Mouse (Mus musculus): ENCODE data around the gene Rusc2. TPM values are rescaled to one million over a fixed set of nuclear protein-coding genes. Genes with fewer than 3 reads are reported as not detected.

Gene Rusc2
- total RNA-seq, 2 experiments from 2014 or later: 58.6 to 63.4 TPM

DNA sequence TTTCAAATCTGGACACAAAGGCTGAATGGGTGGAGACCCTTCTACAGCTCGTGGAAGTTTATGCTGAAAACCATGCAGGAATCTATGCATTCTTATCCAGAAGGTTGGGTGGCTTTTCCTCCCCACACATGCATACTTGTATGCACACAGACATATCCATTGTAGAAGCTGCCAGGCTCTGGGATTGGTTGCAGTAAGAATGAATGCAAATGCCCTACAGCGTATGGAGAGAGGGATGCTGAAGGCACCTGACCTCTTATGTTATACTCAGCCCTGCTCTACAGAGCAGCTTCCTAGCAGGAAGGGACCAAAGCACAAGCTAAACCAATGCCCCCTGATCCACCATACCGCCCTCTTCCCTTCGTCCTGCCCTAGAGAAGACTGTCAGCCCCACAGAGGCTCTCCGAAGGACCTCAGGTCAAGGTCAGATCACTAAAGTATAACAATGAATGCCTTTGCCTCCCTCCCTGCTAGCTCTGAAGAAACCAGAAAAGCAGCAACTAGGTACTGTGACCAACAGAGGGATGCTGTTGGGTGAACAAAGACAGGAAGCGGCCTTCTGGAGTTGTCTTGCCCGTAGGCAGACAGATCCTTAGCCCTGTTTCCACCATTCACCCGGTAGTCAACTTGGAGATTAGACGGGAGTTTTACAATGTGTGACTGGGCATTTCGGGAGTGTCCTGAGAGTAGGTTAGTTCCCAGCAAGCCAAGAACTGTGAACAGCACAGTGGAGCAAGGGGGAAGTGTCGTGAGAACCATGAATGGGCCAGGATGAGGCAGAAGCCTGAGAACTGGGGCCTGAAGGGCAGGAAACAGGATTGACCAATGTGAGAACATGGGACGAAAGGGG lies 25.5 kb downstream of the Rusc2 start:
- no peak for DNase-seq (ENCODE audit: low spot score in 2 of 2)

- no peak for DNase-seq (ENCODE audit: low spot score in 2 of 2)
Observed at GRCm38 (mm10) chr4:43414761-43415160, 33.0 kb downstream of the Rusc2 start.

DNA sequence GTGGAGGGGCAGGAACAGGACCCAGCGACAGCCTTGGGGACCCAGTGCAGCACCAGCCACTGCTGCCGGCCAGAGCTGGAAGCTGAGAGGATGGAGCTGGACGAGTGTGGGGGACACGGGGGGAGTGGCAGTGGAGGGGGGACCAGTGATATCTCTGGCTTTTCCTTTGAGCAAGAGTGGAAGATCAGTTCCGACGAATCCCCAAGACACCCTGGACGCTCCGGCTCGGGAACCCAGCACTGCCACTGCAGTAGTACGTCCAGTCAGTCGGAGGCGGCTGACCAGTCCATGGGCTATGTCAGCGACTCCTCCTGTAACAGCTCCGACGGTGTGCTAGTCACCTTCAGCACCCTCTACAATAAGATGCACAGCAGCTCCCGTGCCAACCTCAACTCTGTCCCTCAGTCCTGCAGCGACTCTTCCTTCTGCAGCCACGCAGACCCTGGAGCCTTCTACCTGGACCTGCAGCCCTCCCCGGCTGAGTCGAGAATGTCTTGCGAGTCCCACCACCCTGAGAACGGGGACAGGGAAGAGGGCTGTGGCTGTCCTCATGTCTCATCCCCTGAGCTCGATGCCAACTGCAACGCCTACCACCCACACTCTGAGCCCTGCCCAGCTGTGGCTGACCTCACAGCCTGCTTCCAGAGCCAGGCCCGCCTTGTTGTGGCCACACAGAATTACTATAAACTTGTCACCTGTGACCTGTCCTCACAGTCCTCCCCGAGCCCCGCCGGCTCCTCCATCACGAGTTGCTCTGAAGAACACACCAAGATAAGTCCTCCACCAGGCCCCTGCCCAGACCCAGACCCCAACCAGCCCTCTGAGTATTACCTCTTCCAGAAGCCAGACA lies 33.7 kb downstream of the Rusc2 start:
- DNase-seq (ENCODE audit: low spot score in 2 of 2): no peak

- DNase-seq (ENCODE audit: low spot score in 2 of 2): no peak
Observed at GRCm38 (mm10) chr4:43416071-43416490, 34.3 kb downstream of the Rusc2 start.

- no peak for DNase-seq (ENCODE audit: low spot score in 2 of 2)
Observed at GRCm38 (mm10) chr4:43417269-43418062, 35.7 kb downstream of the Rusc2 start.

GRCm38 (mm10) chr4:43418450-43418849 lies 36.7 kb downstream of the Rusc2 start:
- no peak for DNase-seq (ENCODE audit: low spot score in 2 of 2)

GRCm38 (mm10) chr4:43418973-43419656 lies 37.3 kb downstream of the Rusc2 start:
- DNase-seq (ENCODE audit: low spot score in 2 of 2): no peak

GRCm38 (mm10) chr4:43419801-43420281 lies 38.1 kb downstream of the Rusc2 start:
- no peak for DNase-seq (ENCODE audit: low spot score in 2 of 2)

DNA sequence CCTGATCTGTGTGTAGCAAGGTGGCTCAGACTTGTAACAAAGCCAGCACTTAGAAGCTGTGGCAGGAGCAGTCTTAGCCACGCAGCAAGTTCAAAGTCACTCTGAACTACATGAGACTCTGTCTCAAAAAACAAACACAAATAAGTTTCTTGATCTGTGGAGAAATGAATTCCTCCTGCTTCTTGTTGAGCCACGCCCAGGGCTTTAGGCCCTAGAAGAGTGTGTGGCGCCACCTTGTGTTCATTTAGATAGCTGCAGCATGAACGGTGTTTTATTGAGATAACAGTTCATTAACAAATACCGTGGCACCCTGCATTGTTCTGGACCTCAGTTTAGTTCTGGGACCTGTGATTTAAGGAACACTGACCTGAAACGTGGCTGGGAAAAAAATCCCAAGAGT lies 38.5 kb downstream of the Rusc2 start:
- DNase-seq (ENCODE audit: low spot score in 2 of 2): peak in 1 of 2 experiments; percentile 70

DNA sequence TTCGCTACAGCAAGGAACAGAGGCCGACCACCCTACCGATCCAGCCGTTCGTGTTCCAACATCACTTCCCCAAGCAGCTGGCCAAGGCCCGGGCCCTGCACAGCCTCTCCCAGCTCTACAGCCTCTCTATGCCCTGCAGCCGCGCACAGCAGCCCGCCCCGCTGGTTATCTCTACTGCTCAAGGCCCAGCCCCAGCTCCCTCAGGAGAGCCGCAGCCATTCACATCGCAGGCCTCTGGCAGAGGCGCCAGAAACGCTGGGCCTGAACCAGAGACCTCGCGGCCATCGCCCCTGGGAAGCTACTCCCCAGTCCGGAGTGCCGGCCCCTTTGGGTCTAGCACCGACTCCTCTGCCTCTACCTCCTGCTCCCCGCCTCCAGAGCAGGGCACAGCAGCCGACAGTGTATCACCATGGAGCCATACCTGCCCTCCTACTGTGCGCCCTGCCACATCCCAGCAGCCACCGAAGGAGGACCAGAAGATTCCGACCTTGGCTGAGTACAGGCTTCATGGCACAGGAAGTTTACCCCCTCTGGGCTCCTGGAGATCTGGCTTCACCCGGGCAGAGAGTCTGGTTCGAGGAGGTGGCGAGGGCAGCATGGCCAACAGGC lies 40.0 kb downstream of the Rusc2 start:
- DNase-seq (ENCODE audit: low spot score in 2 of 2): no peak

GRCm38 (mm10) chr4:43423267-43423934 lies 41.6 kb downstream of the Rusc2 start:
- peak in 1 of 2 experiments; percentile 7 for DNase-seq (ENCODE audit: low spot score in 2 of 2)

DNA sequence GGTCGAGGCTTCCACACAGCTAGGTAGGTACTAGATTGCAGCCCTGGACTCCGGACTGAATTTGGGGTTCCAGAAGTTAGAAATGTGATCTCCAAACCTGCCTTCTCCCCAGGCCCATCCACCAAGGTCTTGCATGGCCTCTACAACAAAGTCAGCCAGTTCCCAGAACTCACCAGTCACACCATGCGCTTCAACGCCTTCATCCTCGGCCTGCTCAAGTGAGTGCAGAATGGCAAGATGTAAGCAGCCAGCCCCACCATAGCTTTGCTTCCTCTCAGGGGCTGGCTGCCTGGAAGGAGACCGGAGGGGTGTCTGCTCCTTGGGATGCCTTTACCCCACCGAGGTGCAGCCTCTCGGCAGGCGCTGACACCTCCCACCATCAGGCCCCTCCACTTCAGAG lies 42.3 kb downstream of the Rusc2 start:
- no peak for DNase-seq (ENCODE audit: low spot score in 2 of 2)

GRCm38 (mm10) chr4:43425197-43425596 lies 43.4 kb downstream of the Rusc2 start:
- DNase-seq (ENCODE audit: low spot score in 2 of 2): no peak

GRCm38 (mm10) chr4:43425648-43426380 lies 44.0 kb downstream of the Rusc2 start:
- DNase-seq (ENCODE audit: low spot score in 2 of 2): peak in 1 of 2 experiments; percentile 23

DNA sequence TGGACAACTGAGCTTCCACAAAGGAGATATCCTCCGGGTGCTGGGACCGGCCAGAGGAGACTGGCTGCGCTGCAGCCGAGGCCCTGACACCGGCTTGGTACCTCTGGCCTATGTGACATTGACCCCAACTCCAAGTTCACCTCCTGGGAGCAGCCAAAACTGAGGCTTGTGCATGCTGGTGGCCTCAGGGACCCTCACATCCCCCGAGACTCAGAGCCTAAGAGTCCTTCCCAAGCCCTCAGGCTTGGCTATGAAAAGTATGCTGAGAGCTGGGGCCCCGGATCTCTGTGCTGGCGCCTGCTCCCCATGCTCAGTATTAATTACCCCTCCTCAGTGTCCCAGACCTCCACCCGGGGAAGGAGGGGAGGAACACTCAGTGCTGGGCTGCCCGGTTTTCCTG lies 44.7 kb downstream of the Rusc2 start:
- DNase-seq (ENCODE audit: low spot score in 2 of 2): no peak

- DNase-seq (ENCODE audit: low spot score in 2 of 2): no peak
Observed at GRCm38 (mm10) chr4:43427501-43428179, 45.9 kb downstream of the Rusc2 start.

DNA sequence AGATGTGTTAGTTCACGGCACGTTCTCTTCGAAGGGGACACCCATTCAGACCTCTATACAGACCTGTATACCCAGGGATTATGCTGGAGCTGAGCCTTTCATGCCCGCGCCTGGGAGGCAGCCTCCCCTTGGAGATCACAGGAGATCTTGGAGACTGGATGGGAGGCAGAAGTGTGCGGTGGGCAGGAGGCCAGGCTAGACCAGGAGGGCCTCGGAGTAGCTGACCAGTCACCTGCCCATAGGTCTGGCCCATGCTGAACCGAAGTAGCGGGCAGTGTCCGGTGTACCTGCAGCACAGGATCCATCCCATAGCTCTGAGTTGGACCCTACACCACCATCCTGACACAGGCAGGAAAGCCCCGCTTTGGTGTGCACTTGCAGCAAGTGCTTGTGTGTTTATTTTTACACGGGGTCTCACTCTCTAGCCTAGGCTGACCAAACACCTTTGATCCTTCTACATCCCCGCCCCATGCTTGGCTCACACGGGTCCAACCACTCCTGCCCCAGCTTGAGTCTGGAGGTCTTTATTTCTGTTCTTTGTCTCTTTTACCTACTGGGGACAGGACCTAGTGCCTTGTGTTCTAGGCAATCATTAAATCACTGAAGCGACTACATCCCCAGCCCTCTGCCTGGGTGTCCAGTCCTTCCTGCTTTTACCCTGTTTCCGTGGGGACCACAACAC lies 46.5 kb downstream of the Rusc2 start:
- DNase-seq (ENCODE audit: low spot score in 2 of 2): no peak

DNA sequence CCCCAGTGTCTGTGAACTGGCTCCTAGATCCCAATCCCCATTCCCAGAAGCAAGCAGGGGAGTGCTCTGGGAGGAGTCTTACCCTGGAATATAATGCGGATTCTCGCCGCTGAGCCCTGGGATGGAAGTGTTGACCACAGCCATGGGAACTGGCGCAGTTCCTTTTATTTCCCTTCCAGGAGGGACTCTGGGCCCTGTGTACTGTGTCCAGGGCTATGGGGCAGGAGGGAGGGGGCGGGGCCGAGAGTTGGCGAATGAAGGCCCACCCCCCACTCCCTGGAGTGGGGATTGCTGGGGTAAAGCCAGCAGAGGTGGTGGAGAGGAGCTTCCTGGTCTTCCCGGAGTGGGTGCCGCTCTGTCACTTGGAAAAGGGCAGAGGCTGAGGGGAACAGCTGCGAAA lies 47.2 kb downstream of the Rusc2 start, which contains the start of gene Fam166b:
Fam166b (minus strand) TSS at position 189 of the 400 bp plus-strand sequence.
- no peak for DNase-seq (ENCODE audit: low spot score in 2 of 2)
